Mouse (Mus musculus): Measurements from ENCODE around the gene Galnt14.

- TF ChIP-seq CTCF (IDR thresholded peaks at IDR 0.05; ENCODE audit: low read depth, low read length) (no peak), POLR2A (IDR thresholded peaks at IDR 0.05; ENCODE audit: insufficient read depth, low read length) (no peak), EP300 (IDR thresholded peaks at IDR 0.05; ENCODE audit: insufficient read depth, low read depth, low read length) (no peak)
Measured at GRCm38 (mm10) chr17:73452151-73452760, 258.0 kb downstream of the Galnt14 start.
